Mouse (Mus musculus) heart, embryonic 11.5 days (tissue): ENCODE measurements around the gene Pld1. TPM values are rescaled to one million over a fixed set of nuclear protein-coding genes. Genes with fewer than 3 reads are reported as not detected.

Experiments
- ATAC-seq: fragments of 200-750 bp; cut with Nextera tagmentation; replicated peaks from 2 replicates; pipeline ENCODE4 v1.8.0; 2017; ENCODE audit warnings: moderate library complexity; ENCODE audit not compliant: insufficient number of reproducible peaks, low FRiP score, low TSS enrichment
- H3K27ac ChIP-seq: fragments of 300-500 bp; sonication (generic); 2 replicates; pipeline ENCODE4 v1.5.1; 2014; ENCODE audit warnings: mild to moderate bottlenecking, low read depth, low read length
- H3K27me3 ChIP-seq: fragments of 300-500 bp; sonication (generic); 2 replicates; pipeline ENCODE4 v1.6.1; 2014; ENCODE audit warnings: mild to moderate bottlenecking, low read length, mixed read lengths; ENCODE audit not compliant: control insufficient read depth, insufficient read depth
- H3K36me3 ChIP-seq: fragments of 300-500 bp; sonication (generic); 2 replicates; pipeline ENCODE4 v1.6.1; 2014; ENCODE audit warnings: mild to moderate bottlenecking, low read length, moderate library complexity, mixed read lengths; ENCODE audit not compliant: control insufficient read depth, insufficient read depth
- H3K4me1 ChIP-seq: fragments of 300-500 bp; sonication (generic); 2 replicates; pipeline ENCODE4 v1.6.1; 2014; ENCODE audit warnings: low read length; ENCODE audit not compliant: control insufficient read depth, insufficient read depth
- H3K4me2 ChIP-seq: fragments of 300-500 bp; sonication (generic); 2 replicates; pipeline ENCODE4 v1.6.1; 2014; ENCODE audit warnings: mild to moderate bottlenecking, moderate library complexity
- H3K4me3 ChIP-seq: fragments of 300-500 bp; sonication (generic); 2 replicates; pipeline ENCODE4 v1.5.1; 2014; ENCODE audit warnings: low read depth, low read length
- H3K9ac ChIP-seq: fragments of 300-500 bp; sonication (generic); 2 replicates; pipeline ENCODE4 v1.6.1; 2014; ENCODE audit warnings: mild to moderate bottlenecking, low read depth, low read length, moderate library complexity
- H3K9me3 ChIP-seq: fragments of 300-500 bp; sonication (generic); replicated peaks from 2 replicates; pipeline ENCODE4 v1.6.1; 2016; ENCODE audit warnings: low read length; ENCODE audit not compliant: control insufficient read depth
- WGBS: fragments of 180-500 bp; shearing (Covaris S2); extraction: QIAGEN DNeasy Blood & Tissue Kit; methylation state at CpG from one replicate; pipeline ENCODE4 v1.1.7; 2014; ENCODE audit not compliant: insufficient replicate concordance; 5-methylcytosine and 5-hydroxymethylcytosine counted together
- polyA plus RNA-seq: library from polyadenylated mRNA; unstranded; fragments of >200 nt; fragmentation: Nextera tagmentation; extraction: Ambion mirVana; gene quantifications from 2 replicates; pipeline ENCODE4 v1.2.1, GENCODE M21; 2014

Pld1 gene
- polyA plus RNA-seq, 1 experiment from 2014 or later: 5.9 TPM

GRCm38 (mm10) chr3:28017002-28017401 lies 78.5 kb downstream of the Pld1 start:
- WGBS: 80% methylated on average over 2 of the region's 2 CpGs
- H3K4me1 ChIP-seq: no peaks in the 10 kb centered on the region
- ATAC-seq: no peak
- H3K4me2 ChIP-seq: no peak overlapping the region
- no peak overlapping the region for H3K4me3 ChIP-seq
- H3K9ac ChIP-seq: no peak overlapping the region
- no peak overlapping the region for H3K27ac ChIP-seq
- no peaks in the 10 kb centered on the region for H3K36me3 ChIP-seq
- H3K27me3 ChIP-seq: no peaks in the 10 kb centered on the region
- H3K9me3 ChIP-seq: no peaks in the 10 kb centered on the region

GRCm38 (mm10) chr3:28019727-28020126 lies 81.2 kb downstream of the Pld1 start:
- H3K36me3 ChIP-seq: no peaks in the 10 kb centered on the region
- no peaks in the 10 kb centered on the region for H3K27me3 ChIP-seq
- H3K9ac ChIP-seq: no peak overlapping the region
- no peak overlapping the region for H3K27ac ChIP-seq
- no peak overlapping the region for H3K4me3 ChIP-seq
- H3K4me2 ChIP-seq: no peak overlapping the region
- H3K4me1 ChIP-seq: no peaks in the 10 kb centered on the region; the same call in 1 of the 2 replicates
- WGBS: 58% methylated on average over 4 of the region's 4 CpGs
- no peaks in the 10 kb centered on the region for H3K9me3 ChIP-seq
- no peak for ATAC-seq

- Histone ChIP-seq H3K4me1 (no peaks in the 10 kb centered on the region; the same call in 1 of the 2 replicates), H3K36me3 (no peaks in the 10 kb centered on the region), H3K4me3 (no peak overlapping the region), H3K9ac (no peak overlapping the region), H3K9me3 (no peaks in the 10 kb centered on the region), H3K27me3 (no peaks in the 10 kb centered on the region), H3K4me2 (no peak overlapping the region), H3K27ac (no peak overlapping the region)
- ATAC-seq: no peak
- 90% methylated on average over 2 of the region's 2 CpGs for WGBS
These were observed 81.9 kb downstream of the Pld1 start for GRCm38 (mm10) chr3:28020404-28020803.

- no peak overlapping the region for H3K9ac ChIP-seq
- H3K4me3 ChIP-seq: no peak overlapping the region
- no peaks in the 10 kb centered on the region; the same call in 1 of the 2 replicates for H3K4me1 ChIP-seq
- no peaks in the 10 kb centered on the region for H3K27me3 ChIP-seq
- peak overlapping the region; percentile 17; the same call in 1 of the 2 replicates for H3K27ac ChIP-seq
- H3K36me3 ChIP-seq: no peaks in the 10 kb centered on the region
- no peak overlapping the region for H3K4me2 ChIP-seq
- no peak for ATAC-seq
- 73% methylated on average over 5 of the region's 5 CpGs for WGBS
- H3K9me3 ChIP-seq: no peaks in the 10 kb centered on the region
These were observed 83.7 kb downstream of the Pld1 start for GRCm38 (mm10) chr3:28022191-28022590.

GRCm38 (mm10) chr3:28026876-28027275 lies 88.4 kb downstream of the Pld1 start:
- H3K4me3 ChIP-seq: no peak overlapping the region
- no peak for ATAC-seq
- H3K27ac ChIP-seq: no peak overlapping the region
- peaks cover 5% of the 10 kb centered on the region; the same call in 1 of the 2 replicates for H3K4me1 ChIP-seq
- no peak overlapping the region for H3K4me2 ChIP-seq
- H3K36me3 ChIP-seq: no peaks in the 10 kb centered on the region
- H3K9ac ChIP-seq: no peak overlapping the region
- WGBS: 36% methylated on average over 3 of the region's 3 CpGs
- H3K9me3 ChIP-seq: no peaks in the 10 kb centered on the region
- H3K27me3 ChIP-seq: no peaks in the 10 kb centered on the region

- no peak overlapping the region for H3K9ac ChIP-seq
- no peaks in the 10 kb centered on the region for H3K27me3 ChIP-seq
- 77% methylated on average over 10 of the region's 10 CpGs for WGBS
- no peak overlapping the region for H3K4me2 ChIP-seq
- no peak overlapping the region for H3K27ac ChIP-seq
- no peak overlapping the region for H3K4me3 ChIP-seq
- H3K9me3 ChIP-seq: no peaks in the 10 kb centered on the region
- ATAC-seq: no peak
- peaks cover 6% of the 10 kb centered on the region; the same call in 1 of the 2 replicates for H3K4me1 ChIP-seq
- no peaks in the 10 kb centered on the region for H3K36me3 ChIP-seq
These were observed 90.0 kb downstream of the Pld1 start for GRCm38 (mm10) chr3:28028456-28028855.

- H3K4me1 ChIP-seq: peaks cover 6% of the 10 kb centered on the region; the same call in 1 of the 2 replicates
- H3K27ac ChIP-seq: no peak overlapping the region
- H3K27me3 ChIP-seq: no peaks in the 10 kb centered on the region
- H3K9ac ChIP-seq: no peak overlapping the region
- no peak overlapping the region for H3K4me2 ChIP-seq
- H3K9me3 ChIP-seq: no peaks in the 10 kb centered on the region
- WGBS: 93% methylated on average over 5 of the region's 5 CpGs
- no peak for ATAC-seq
- no peak overlapping the region for H3K4me3 ChIP-seq
- no peaks in the 10 kb centered on the region for H3K36me3 ChIP-seq
These were observed 92.4 kb downstream of the Pld1 start for GRCm38 (mm10) chr3:28030860-28031259.

- peaks cover 6% of the 10 kb centered on the region; the same call in 1 of the 2 replicates for H3K4me1 ChIP-seq
- H3K9me3 ChIP-seq: no peaks in the 10 kb centered on the region
- no peaks in the 10 kb centered on the region for H3K36me3 ChIP-seq
- H3K4me2 ChIP-seq: no peak overlapping the region
- H3K9ac ChIP-seq: no peak overlapping the region
- H3K27ac ChIP-seq: peak overlapping the region; percentile 57
- no peaks in the 10 kb centered on the region for H3K27me3 ChIP-seq
- H3K4me3 ChIP-seq: no peak overlapping the region
- WGBS: 55% methylated on average over 7 of the region's 7 CpGs
- no peak for ATAC-seq
These were observed 93.2 kb downstream of the Pld1 start for GRCm38 (mm10) chr3:28031643-28032243.

GRCm38 (mm10) chr3:28033898-28034297 lies 95.4 kb downstream of the Pld1 start:
- WGBS: 78% methylated on average over 3 of the region's 3 CpGs
- H3K27me3 ChIP-seq: no peaks in the 10 kb centered on the region
- no peak overlapping the region for H3K4me2 ChIP-seq
- H3K9me3 ChIP-seq: no peaks in the 10 kb centered on the region
- no peaks in the 10 kb centered on the region for H3K36me3 ChIP-seq
- peaks cover 6% of the 10 kb centered on the region; the same call in 1 of the 2 replicates for H3K4me1 ChIP-seq
- H3K27ac ChIP-seq: no peak overlapping the region
- no peak overlapping the region for H3K4me3 ChIP-seq
- no peak overlapping the region for H3K9ac ChIP-seq
- no peak for ATAC-seq
